Mouse (Mus musculus) B cell, adult 67 days (primary cell): ENCODE data around the gene Mif. TPM values are rescaled to one million over a fixed set of nuclear protein-coding genes. Genes with fewer than 3 reads are reported as not detected.

Source experiments
- total RNA-seq, 2 experiments: library from RNA; stranded (reverse); gene quantifications; 4 replicates each; pipeline ENCODE4 v1.2.4; 2023

Mif gene
- 100 to 1,000 TPM; 202 to 212 TPM for total RNA-seq

GRCm38 (mm10) chr10:75859786-75860470 is at the start of gene Mif:
Gene Mif (minus strand): TSS chr10:75860240.

GRCm38 (mm10) chr10:75893089-75893750 is 33.2 kb upstream of the Mif start, which contains the start of gene Derl3:
Gene Derl3 (plus strand): TSS chr10:75893413.

DNA sequence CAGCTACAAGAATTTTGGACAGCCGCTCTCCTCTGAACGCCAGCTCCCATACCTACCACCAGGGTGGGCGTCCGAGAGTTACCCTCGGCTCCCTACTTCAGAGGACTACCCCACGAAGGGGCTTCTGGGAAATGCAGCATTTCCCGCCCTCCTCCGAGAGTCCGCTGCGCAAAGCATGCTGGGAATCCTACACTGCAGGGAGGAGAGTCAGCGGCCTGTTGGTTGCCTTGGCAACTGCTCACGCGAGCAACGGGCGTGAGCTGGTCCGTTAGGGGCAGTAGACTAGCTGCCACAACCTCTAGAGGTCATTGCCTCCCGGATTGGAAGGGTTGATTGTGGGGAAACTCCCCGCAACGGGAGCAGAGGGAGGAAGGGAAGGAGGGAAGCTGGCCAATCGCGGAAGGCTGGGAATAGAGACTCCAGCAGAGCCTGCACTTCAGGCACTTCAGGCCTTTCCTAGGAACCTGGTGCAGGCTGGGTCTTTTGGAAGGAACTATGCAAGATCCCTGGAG is 22.7 kb downstream of the Mif start, which contains the start of gene Gstt2:
Gstt2 (minus strand) TSS at position 177 of the 512 bp plus-strand sequence.

GRCm38 (mm10) chr10:75822443-75822842 is 37.6 kb downstream of the Mif start, which contains the start of gene Gstt4:
Gene Gstt4 (minus strand): TSS chr10:75822543.

Other genes starting within 250 kb of the Mif start
- gene Susd2, start 216.2 kb downstream of the Mif start, total RNA-seq, result 1 to 10 TPM; 2.3 to 3.3 TPM
- 100 to 1,000 TPM in 1 of 2 experiments, 10 to 100 TPM in 1; 99.7 to 119 TPM for gene Cabin1, start 95.9 kb downstream of the Mif start, total RNA-seq
- 10 to 100 TPM; 32.0 to 36.7 TPM for gene Ddt, start 86.8 kb downstream of the Mif start, total RNA-seq
- gene Gm20441, start 79.3 kb downstream of the Mif start, total RNA-seq, result not detected
- 10 to 100 TPM in 1 of 2 experiments, 1 to 10 TPM in 1; 9.0 to 10.6 TPM for gene Gstt3, start 78.8 kb downstream of the Mif start, total RNA-seq
- gene Gstt1, start 61.7 kb downstream of the Mif start, total RNA-seq, result not detected
- gene Gstt4, start 37.7 kb downstream of the Mif start, total RNA-seq, result not detected
- 10 to 100 TPM; 35.1 to 35.2 TPM for gene Gstt2, start 22.8 kb downstream of the Mif start, total RNA-seq
- 10 to 100 TPM in 1 of 2 experiments, 1 to 10 TPM in 1; 8.3 to 12.2 TPM for gene Derl3, start 33.2 kb upstream of the Mif start, total RNA-seq
- gene Smarcb1, start 61.4 kb upstream of the Mif start, total RNA-seq, result 10 to 100 TPM; 80.2 to 89.9 TPM
- gene Chchd10, start 72.9 kb upstream of the Mif start, total RNA-seq, result 100 to 1,000 TPM; 151 to 169 TPM
- gene Mmp11, start 76.3 kb upstream of the Mif start, total RNA-seq, result 1 to 10 TPM; 4.2 to 6.4 TPM
- gene Gm867, start 80.4 kb upstream of the Mif start, total RNA-seq, result not detected
- 100 to 1,000 TPM; 118 to 155 TPM for gene Vpreb3, start 82.8 kb upstream of the Mif start, total RNA-seq
- 1 to 10 TPM in 1 of 2 experiments, under 1 TPM in 1; 0.73 to 1.3 TPM for gene Gm5134, start 94.3 kb upstream of the Mif start, total RNA-seq
- 10 to 100 TPM; 18.5 to 20.8 TPM for gene Zfp280b, start 172.4 kb upstream of the Mif start, total RNA-seq